Mouse (Mus musculus): ENCODE data around the gene Rhog.

DNA sequence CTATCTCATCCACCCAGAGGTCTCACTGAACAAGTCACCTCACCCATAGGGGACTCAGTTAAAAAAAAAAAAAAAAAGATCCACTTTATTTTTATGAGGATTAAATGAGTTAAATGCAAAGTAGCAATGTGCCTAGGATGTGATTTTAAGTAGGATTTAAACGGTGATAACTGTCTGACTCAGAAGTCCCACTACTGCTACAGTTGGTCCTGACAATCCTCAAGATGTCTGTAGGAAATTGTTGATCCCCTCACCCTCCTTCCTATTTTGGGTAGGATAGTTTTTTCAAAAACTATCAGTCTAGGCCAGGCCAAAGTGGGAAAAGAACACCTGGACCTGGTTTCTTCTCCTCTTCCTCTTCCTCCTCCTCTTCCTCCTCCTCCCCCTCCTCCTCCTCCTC lies 34.0 kb downstream of the Rhog start:
- TF ChIP-seq POLR2A (IDR thresholded peaks at IDR 0.05; ENCODE audit: low read depth, low read length) = no peak
- no peak for TF ChIP-seq CTCF (IDR thresholded peaks at IDR 0.05; ENCODE audit: borderline replicate concordance, insufficient read depth, low read length)
